Mouse (Mus musculus) testis, adult 10 weeks (tissue): ENCODE results near the gene Cep72. TPM values are rescaled to one million over a fixed set of nuclear protein-coding genes. Genes with fewer than 3 reads are reported as not detected.

Experiments
- polyA plus RNA-seq: library from polyadenylated mRNA; stranded (reverse); fragments of 350-450 nt; fragmentation: Illumina TruSeq; extraction: RNeasy Lipid Tissue Mini Kit (QIAGEN cat#74804); gene quantifications from one replicate; pipeline ENCODE4 v1.2.3, GENCODE M21; 2014; ENCODE audit warnings: low read depth, low replicate concordance

The Cep72 gene
- polyA plus RNA-seq = 186 TPM

DNA sequence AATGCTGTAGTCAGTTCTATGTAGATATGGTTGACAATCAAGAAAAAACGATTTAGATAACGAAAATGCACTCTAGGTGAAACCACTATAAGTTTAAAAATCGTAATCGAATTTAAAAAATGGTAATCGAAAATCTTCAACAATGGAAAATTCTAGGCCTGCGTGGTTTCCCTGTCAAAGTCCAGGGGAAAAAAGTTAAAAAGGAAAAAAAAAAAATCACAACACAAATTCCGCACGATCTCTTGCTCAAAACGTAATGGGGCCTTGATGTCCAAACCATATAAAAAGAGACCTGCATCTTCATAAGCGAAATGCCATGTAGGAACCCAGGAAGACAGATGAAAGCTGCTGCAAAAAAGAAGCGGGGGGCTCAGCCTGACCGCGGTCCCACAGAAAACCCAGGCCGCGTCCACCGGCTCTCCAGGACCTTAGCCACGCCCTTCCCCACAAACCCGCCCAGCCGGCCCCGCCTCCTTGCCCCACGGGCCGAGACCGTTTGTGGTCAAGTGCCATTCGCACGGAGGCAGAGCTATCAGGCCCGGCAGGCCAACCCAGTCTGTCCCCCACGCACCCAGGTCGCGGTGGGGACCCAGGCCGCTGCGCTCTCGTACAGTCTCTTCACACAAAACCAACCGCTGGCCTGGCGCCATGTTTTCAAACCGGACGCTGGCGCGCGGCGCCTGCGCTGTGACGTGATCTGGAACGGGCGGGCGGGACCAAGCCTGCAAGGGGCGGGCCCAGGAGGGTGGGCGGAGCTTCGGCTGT, at the start of gene Cep72:
TSS of gene Cep72 (minus strand) at position 687 of the 765 bp plus-strand sequence.

DNA sequence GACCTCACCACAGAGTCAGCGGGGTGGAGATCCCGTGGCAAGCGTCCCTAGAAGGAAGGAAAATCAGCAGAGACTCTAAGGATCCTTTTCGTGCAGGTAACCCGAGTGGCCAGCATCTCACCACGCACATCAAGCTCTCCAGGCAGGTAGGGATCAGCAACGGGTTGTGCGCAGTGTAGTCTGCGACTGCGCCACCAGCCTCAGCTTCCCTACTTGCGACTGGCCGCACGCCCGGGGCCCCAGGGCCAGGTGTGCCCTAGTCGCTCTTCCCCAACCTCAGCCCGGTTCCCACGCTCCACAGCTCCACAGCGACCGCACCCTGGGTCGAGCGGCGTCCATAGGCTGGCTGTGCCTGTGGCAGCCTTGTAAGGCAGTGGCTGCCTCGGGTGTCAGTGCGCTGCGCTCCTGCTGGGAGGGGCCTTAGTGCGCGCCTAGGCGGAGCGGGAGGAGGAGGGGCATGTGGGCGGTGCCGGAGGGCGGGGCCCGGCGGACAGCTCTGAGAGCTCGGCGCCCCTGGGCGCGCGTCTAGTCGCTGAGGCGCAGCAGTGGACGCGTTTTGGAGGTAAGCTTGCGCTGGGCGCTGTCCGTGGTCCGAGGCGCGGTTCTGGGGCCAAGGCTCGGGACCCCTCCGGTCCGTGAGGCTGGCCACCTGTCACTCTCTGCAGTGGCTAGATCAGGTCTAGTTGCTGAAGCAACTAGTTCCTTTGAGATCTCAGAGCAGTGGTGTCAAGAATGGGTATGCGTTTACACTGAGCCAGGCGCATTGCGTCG, 53.0 kb downstream of the Cep72 start, which contains the start of gene Tppp:
TSS of gene Tppp (plus strand) at position 460 of the 771 bp plus-strand sequence.

Other genes with a start within 250 kb of the Cep72 start
- 0.90 TPM for gene Nkd2, start 214.7 kb downstream of the Cep72 start, polyA plus RNA-seq
- 25.5 TPM for gene Trip13, start 124.5 kb downstream of the Cep72 start, polyA plus RNA-seq
- 42.1 TPM for gene Brd9, start 124.5 kb downstream of the Cep72 start, polyA plus RNA-seq
- 32.2 TPM for gene Zdhhc11, start 98.4 kb downstream of the Cep72 start, polyA plus RNA-seq
- 1.1 TPM for gene Tppp, start 52.9 kb downstream of the Cep72 start, polyA plus RNA-seq
- gene Slc9a3, start 59.2 kb upstream of the Cep72 start, polyA plus RNA-seq = 0.78 TPM
- 25.8 TPM for gene Exoc3, start 146.4 kb upstream of the Cep72 start, polyA plus RNA-seq
- 0.22 TPM for gene Ahrr, start 230.0 kb upstream of the Cep72 start, polyA plus RNA-seq